Mouse (Mus musculus): Measurements from ENCODE around the gene Tdgf1. TPM values are rescaled to one million over a fixed set of nuclear protein-coding genes. Genes with fewer than 3 reads are reported as not detected.
A peak's percentile ranks its signal among the peaks of the same experiment; 100 is the strongest.

Tdgf1 gene
- total and polyA plus RNA-seq, 2 experiments from 2014 or later, result 0.66 TPM; not detected in 1

DNA sequence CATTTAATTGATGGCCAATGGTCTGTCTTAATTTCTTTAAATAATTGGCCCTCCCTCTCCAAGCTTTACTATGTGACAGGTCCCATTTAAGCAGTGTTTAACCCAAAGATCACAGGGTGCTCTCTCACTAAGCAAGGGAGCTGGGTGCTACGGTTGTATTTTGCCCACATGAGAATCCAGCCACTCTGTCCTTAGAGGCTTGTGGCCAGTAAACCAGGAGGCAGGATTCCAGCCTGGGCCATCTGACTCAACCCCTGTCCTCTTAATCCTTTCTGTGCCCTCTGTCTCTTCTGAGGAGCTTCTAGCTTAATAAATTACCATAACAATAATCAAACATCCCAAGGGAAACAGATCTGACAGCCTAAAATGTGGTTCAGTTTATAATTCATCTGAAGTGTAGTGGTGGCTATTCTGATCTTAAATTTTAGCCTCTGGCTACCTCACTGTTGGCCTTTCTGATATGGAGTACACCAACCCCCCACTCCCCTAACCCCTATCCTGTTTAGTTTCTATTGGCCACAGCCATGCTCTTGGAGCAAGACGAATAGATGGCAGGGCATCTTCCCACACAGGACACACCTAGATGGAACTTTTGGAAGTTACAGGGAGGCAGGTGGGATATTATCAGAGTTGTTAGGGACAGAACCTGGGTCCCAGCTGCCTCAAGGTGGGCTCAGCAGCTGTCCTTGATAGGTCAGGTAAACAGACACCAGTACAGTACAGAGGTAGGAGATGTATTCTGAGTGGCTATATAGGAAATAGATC, 8.9 kb upstream of the Tdgf1 start:
- Histone ChIP-seq H3K4me1 (ENCODE audit: insufficient read depth, low read length) (no peaks in the 10 kb centered on the region), H3K9ac (replicated peaks; ENCODE audit: low read length) (no peak overlapping the region), H3K9me3 (ENCODE audit: low read length) (no peaks in the 10 kb centered on the region), H3K36me3 (ENCODE audit: insufficient read depth, low read length) (no peaks in the 10 kb centered on the region), H3K4me2 (ENCODE audit: low read depth, low read length) (peak overlapping the region; percentile 93; the same call in 1 of the 2 replicates), H3K27ac (0 out of 2 replicates have a peak overlapping the region, but pooled peaks have one; percentile 80), H3K4me3 (ENCODE audit: low read length) (0 out of 2 replicates have a peak overlapping the region, but pooled peaks have one; percentile 51), H3K27me3 (ENCODE audit: insufficient read depth, low read length) (no peaks in the 10 kb centered on the region)
- ATAC-seq (no peak), DNase-seq (ENCODE audit: low spot score) (no peak)
- no peak for TF ChIP-seq CTCF (IDR thresholded peaks at IDR 0.05; ENCODE audit: low read depth)
- 41% methylated on average over 2 of the region's 2 CpGs for WGBS

DNA sequence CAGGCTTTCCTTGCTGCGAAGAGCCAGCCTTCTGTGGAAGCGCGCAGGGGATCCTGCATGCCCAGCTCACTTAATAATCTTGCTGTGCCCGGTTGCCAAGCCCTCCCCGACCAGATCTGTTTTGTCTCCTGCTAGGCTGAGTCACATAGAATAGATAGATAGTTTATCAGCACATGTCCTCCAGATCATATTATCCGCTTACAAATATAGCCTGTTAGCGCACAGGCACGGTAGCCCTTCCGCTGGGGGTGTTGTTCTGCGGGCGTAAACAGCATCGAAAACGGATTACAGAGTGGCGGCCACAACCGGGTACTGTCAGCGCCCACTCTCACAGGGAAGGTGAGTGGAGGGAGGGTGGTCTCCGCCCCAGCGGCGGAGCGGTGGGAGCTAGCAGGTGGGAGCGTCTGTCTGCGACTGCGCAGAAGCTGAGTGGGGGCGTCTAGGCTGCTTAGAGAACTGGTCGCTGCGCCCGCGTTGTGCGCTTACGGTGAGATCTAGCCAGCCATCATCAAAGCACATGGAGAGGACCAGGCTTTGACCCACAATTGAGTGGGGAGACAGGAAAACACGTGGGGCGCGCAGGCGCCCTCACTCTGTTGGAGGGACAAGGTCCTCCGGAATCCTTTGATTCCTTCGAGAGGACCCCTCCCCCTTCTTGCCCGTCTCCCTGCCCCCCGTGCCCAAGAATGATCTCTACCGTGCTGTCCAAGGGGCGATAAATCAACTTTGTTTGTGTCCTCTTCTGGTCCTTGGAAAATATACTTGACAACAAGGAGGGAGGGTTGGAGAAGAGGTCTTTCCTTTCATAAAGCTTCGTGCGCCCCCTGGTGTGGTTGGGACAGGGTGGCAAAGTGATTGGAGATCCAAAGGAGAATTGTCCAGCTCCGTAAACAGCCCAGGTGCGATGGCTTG, 7.8 kb upstream of the Tdgf1 start:
- Histone ChIP-seq H3K4me2 (ENCODE audit: low read depth, low read length) (peak overlapping the region; percentile 93), H3K36me3 (ENCODE audit: insufficient read depth, low read length) (no peaks in the 10 kb centered on the region), H3K4me1 (ENCODE audit: insufficient read depth, low read length) (no peaks in the 10 kb centered on the region), H3K9ac (replicated peaks; ENCODE audit: low read length) (peak overlapping the region; percentile 56), H3K9me3 (ENCODE audit: low read length) (no peaks in the 10 kb centered on the region), H3K27me3 (ENCODE audit: insufficient read depth, low read length) (no peaks in the 10 kb centered on the region), H3K27ac (peak overlapping the region; percentile 80), H3K4me3 (ENCODE audit: low read length) (peak overlapping the region; percentile 51)
- DNase-seq (ENCODE audit: low spot score) (peak; percentile 86), ATAC-seq (peak; percentile 89)
- peak; percentile 76 for TF ChIP-seq CTCF (IDR thresholded peaks at IDR 0.05; ENCODE audit: low read depth)
- WGBS, result under 1% methylated on average over 44 of the region's 44 CpGs

DNA sequence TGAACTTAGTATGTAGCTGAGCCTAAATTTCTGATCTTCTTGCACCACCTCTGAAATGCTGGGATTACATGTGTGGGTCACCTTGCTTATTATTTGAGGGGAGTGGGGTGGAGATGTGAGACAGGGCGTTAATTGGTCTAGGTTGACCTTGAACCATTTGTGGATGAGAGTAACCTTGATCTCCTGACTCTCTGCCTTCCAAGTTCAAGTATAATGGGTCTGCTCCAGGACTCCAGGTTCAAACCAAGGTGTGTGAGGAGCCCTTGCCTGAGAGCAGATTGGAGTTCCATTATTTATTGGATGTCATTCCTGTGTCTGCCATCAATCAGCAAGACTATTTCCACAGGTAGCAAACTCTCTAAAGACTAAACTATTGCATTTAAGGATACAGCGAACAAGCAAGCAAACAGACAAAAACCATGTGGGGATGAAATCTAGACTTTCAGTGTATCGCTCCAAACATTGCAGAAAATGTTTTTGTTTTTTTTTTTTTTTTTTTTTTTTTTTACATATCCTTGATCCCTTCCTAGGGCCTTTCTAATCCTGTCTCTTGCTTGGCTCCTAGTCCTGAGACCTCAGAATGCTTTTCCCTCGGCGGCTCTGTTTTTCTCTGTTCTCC, 7.1 kb upstream of the Tdgf1 start:
- Histone ChIP-seq H3K4me1 (ENCODE audit: insufficient read depth, low read length) (no peaks in the 10 kb centered on the region), H3K4me2 (ENCODE audit: low read depth, low read length) (peak overlapping the region; percentile 93), H3K36me3 (ENCODE audit: insufficient read depth, low read length) (no peaks in the 10 kb centered on the region), H3K27ac (peak overlapping the region; percentile 80), H3K27me3 (ENCODE audit: insufficient read depth, low read length) (no peaks in the 10 kb centered on the region), H3K9me3 (ENCODE audit: low read length) (no peaks in the 10 kb centered on the region), H3K9ac (replicated peaks; ENCODE audit: low read length) (peak overlapping the region; percentile 56), H3K4me3 (ENCODE audit: low read length) (peak overlapping the region; percentile 51)
- WGBS, result 38% methylated on average over 5 of the region's 5 CpGs
- DNase-seq (ENCODE audit: low spot score), result no peak
- no peak for ATAC-seq
- no peak for TF ChIP-seq CTCF (IDR thresholded peaks at IDR 0.05; ENCODE audit: low read depth)

DNA sequence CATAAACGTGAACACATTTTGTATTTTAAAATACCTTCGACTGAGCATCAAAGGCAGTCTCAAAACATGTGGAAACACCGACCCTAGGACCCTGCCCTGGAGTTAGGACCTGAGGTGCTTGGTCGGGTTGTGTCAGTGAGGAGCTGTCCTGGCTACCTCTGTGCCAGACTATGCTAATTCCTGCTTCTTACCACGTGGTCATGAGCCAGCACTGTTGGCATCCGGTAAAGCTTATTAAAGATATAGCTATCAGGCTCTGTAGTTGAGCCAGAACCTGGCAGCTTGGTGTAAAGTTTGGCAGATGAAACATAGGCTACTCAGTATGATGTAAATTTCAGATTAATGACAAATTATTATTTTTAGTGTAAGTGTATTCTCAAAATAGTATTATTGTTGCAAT, 6.4 kb upstream of the Tdgf1 start:
- DNase-seq (ENCODE audit: low spot score) (no peak), ATAC-seq (no peak)
- Histone ChIP-seq H3K27me3 (ENCODE audit: insufficient read depth, low read length) (no peaks in the 10 kb centered on the region), H3K4me1 (ENCODE audit: insufficient read depth, low read length) (no peaks in the 10 kb centered on the region), H3K4me2 (ENCODE audit: low read depth, low read length) (no peak overlapping the region), H3K9ac (replicated peaks; ENCODE audit: low read length) (no peak overlapping the region), H3K36me3 (ENCODE audit: insufficient read depth, low read length) (no peaks in the 10 kb centered on the region), H3K9me3 (ENCODE audit: low read length) (no peaks in the 10 kb centered on the region), H3K4me3 (ENCODE audit: low read length) (no peak overlapping the region), H3K27ac (no peak overlapping the region)
- 48% methylated on average over 6 of the region's 6 CpGs for WGBS
- no peak for TF ChIP-seq CTCF (IDR thresholded peaks at IDR 0.05; ENCODE audit: low read depth)

DNA sequence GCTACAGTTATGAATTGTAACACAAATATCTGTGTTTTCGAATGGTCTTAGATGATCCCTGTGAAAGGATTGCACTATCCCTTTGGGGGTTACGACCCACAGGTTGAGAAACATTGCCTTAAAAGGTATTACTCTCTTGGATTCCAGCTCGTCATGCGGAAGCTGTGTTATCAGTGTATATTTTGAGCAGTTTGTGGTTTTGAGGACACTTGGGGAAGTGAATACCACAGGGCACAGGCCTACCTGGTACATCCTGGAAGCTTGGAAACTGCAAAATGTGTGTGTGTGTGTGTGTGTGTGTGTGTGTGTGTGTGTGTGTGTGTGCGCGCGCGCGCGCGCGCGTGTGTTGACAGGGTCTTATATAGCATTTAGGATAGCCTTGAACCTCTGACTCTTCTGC, 5.9 kb upstream of the Tdgf1 start:
- Histone ChIP-seq H3K9ac (replicated peaks; ENCODE audit: low read length) (no peak overlapping the region), H3K4me2 (ENCODE audit: low read depth, low read length) (no peak overlapping the region), H3K27ac (no peak overlapping the region), H3K9me3 (ENCODE audit: low read length) (no peaks in the 10 kb centered on the region), H3K36me3 (ENCODE audit: insufficient read depth, low read length) (no peaks in the 10 kb centered on the region), H3K4me3 (ENCODE audit: low read length) (no peak overlapping the region), H3K4me1 (ENCODE audit: insufficient read depth, low read length) (no peaks in the 10 kb centered on the region), H3K27me3 (ENCODE audit: insufficient read depth, low read length) (no peaks in the 10 kb centered on the region)
- DNase-seq (ENCODE audit: low spot score) (no peak), ATAC-seq (no peak)
- TF ChIP-seq CTCF (IDR thresholded peaks at IDR 0.05; ENCODE audit: low read depth), result no peak
- WGBS, result 95% methylated on average over 13 of the region's 13 CpGs

DNA sequence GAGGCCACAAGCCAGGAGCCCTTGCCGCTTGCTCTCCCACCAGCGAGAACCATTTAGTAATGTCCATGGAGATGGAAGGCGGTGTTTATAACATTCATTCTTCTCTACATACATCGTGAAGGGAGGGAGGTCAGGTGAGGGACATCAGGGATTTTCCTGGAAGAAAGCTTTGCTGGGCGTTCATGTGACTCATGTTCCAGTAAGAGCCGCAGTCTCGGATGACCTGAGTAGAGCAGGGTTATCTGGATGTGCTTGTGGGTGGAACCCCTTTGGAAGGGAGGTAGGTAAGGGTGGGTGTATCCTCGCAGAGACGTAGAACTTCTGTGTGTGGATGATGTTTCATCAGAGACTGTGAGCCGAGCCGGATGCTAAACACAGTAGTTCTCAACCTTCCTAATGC, 5.4 kb upstream of the Tdgf1 start, which contains the start of gene Lrrc2:
Gene Lrrc2, plus strand, starts transcription at position 149 of the 400 bp plus-strand sequence.
- WGBS, result 87% methylated on average over 11 of the region's 11 CpGs
- no peak for TF ChIP-seq CTCF (IDR thresholded peaks at IDR 0.05; ENCODE audit: low read depth)
- Histone ChIP-seq H3K4me1 (ENCODE audit: insufficient read depth, low read length) (no peaks in the 10 kb centered on the region), H3K4me3 (ENCODE audit: low read length) (no peak within 1 kb of the TSS), H3K9ac (replicated peaks; ENCODE audit: low read length) (no peak within 1 kb of the TSS), H3K36me3 (ENCODE audit: insufficient read depth, low read length) (no peaks in the 10 kb centered on the region), H3K27me3 (ENCODE audit: insufficient read depth, low read length) (no peaks in the 10 kb centered on the region), H3K27ac (no peak within 1 kb of the TSS), H3K9me3 (ENCODE audit: low read length) (no peaks in the 10 kb centered on the region), H3K4me2 (ENCODE audit: low read depth, low read length) (no peak within 1 kb of the TSS)
- DNase-seq (ENCODE audit: low spot score) (no peak), ATAC-seq (no peak)
